In genomic region chr12:69733923-69734322, GRCm38 (mm10) we compare ENCODE assay signal across 1 mouse cellular context.
TF ChIP-seq lines count a peak whose summit lies in the region.

No protein-coding gene starts in this region.

TF ChIP-seq in CH12.LX, 34 proteins besides CTCF, POLR2A, EP300 and RAD21:
- no peak for TF ChIP-seq GABPA (IDR thresholded peaks at IDR 0.05; ENCODE audit: insufficient replicate concordance, low read depth, low read length)
- no peak for TF ChIP-seq POLR2AphosphoS2 (IDR thresholded peaks at IDR 0.05; ENCODE audit: low read depth, low read length)
